Mouse (Mus musculus) lung, postnatal 0 days (tissue): ENCODE results near the gene Olfr767.

Experiments
- CTCF ChIP-seq: IDR thresholded peaks from 2 replicates; pipeline ENCODE4 v1.5.1; 2016; ENCODE audit warnings: antibody characterized with exemption, mild to moderate bottlenecking
- EP300 ChIP-seq: IDR thresholded peaks from 2 replicates; pipeline ENCODE4 v1.6.1; 2016; ENCODE audit warnings: antibody characterized with exemption, mild to moderate bottlenecking, control low read depth

- TF ChIP-seq CTCF (no peak), EP300 (no peak)
Measured at GRCm38 (mm10) chr10:129117761-129118160, 35.1 kb upstream of the Olfr767 start, which contains the start of gene Olfr769.
